Mouse (Mus musculus) stomach, postnatal 0 days (tissue): Measurements from ENCODE around the gene Hk3. TPM values are rescaled to one million over a fixed set of nuclear protein-coding genes. Genes with fewer than 3 reads are reported as not detected.

Experiments used
- ATAC-seq: fragments of 200-750 bp; cut with Nextera tagmentation; 2 replicates; pipeline ENCODE4 v1.8.0; 2017; ENCODE audit not compliant: low FRiP score, low TSS enrichment
- DNase-seq: peaks from one replicate; pipeline ENCODE4 v3.0.0-alpha.2; 2016; ENCODE audit warnings: low spot score
- H3K27ac ChIP-seq: fragments of 300-500 bp; sonication (generic); replicated peaks from 2 replicates; pipeline ENCODE4 v1.5.1; 2014; ENCODE audit warnings: mild to moderate bottlenecking, control low read depth
- H3K27me3 ChIP-seq: fragments of 300-500 bp; sonication (generic); 2 replicates; pipeline ENCODE4 v1.6.1; 2014; ENCODE audit warnings: low read length; ENCODE audit not compliant: control insufficient read depth, insufficient read depth
- H3K36me3 ChIP-seq: fragments of 300-500 bp; sonication (generic); 2 replicates; pipeline ENCODE4 v1.6.1; 2014; ENCODE audit warnings: low read length, mixed read lengths; ENCODE audit not compliant: control insufficient read depth, insufficient read depth
- H3K4me1 ChIP-seq: fragments of 300-500 bp; sonication (generic); replicated peaks from 2 replicates; pipeline ENCODE4 v1.6.1; 2014; ENCODE audit warnings: antibody characterized with exemption; ENCODE audit not compliant: control insufficient read depth, insufficient read depth
- H3K4me2 ChIP-seq: fragments of 300-500 bp; sonication (generic); replicated peaks from 2 replicates; pipeline ENCODE4 v1.6.1; 2014; ENCODE audit warnings: low read depth, mild to moderate bottlenecking, control low read depth, moderate library complexity
- H3K4me3 ChIP-seq: fragments of 300-500 bp; sonication (generic); 2 replicates; pipeline ENCODE4 v1.5.1; 2014; ENCODE audit warnings: low read depth, low read length, control low read depth
- H3K9ac ChIP-seq: fragments of 300-500 bp; sonication (generic); 2 replicates; pipeline ENCODE4 v1.6.1; 2014; ENCODE audit warnings: mild to moderate bottlenecking, low read length, control low read depth, mixed read lengths
- H3K9me3 ChIP-seq: fragments of 300-500 bp; sonication (generic); 2 replicates; pipeline ENCODE4 v1.6.1; 2016; ENCODE audit warnings: low read length; ENCODE audit not compliant: control insufficient read depth
- CTCF ChIP-seq: IDR thresholded peaks from 2 replicates; pipeline ENCODE4 v1.5.1; 2016; ENCODE audit warnings: antibody characterized with exemption, low read depth, mild to moderate bottlenecking, moderate library complexity
- EP300 ChIP-seq: optimal IDR thresholded peaks from 2 replicates; pipeline ENCODE3; 2016; ENCODE audit warnings: antibody characterized with exemption
- WGBS: fragments of 180-500 bp; shearing (Covaris S2); extraction: QIAGEN DNeasy Blood & Tissue Kit; methylation state at CpG from one replicate; pipeline ENCODE4 v1.1.7; 2014; 5-methylcytosine and 5-hydroxymethylcytosine counted together
- polyA plus RNA-seq: library from polyadenylated mRNA; unstranded; fragments of >200 nt; fragmentation: Nextera tagmentation; extraction: Ambion mirVana; gene quantifications from 2 replicates; pipeline ENCODE4 v1.2.1, GENCODE M21; 2015

The Hk3 gene
- polyA plus RNA-seq, 1 experiment from 2014 or later = 0.69 TPM

DNA sequence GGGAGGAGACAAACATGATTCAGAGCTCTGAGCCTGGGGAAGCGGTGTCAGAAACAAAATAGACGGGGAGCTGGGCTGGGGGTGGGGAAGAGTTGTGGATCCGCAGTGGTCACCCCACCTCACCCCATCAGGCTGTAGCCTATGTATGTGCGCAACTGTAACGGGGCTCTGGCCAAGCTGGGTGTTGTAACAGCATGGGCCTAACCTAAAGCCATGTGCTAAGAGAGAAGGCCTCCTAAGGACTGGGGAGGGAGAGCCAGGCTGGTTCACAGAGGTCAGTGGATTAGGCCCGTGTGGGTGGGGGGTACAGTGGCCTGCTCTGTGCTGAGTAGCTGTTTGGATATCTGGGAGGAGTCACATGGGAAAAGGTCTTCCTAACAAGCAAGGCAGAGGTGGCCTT lies 61.3 kb downstream of the Hk3 start:
- Histone ChIP-seq H3K4me1 (no peaks in the 10 kb centered on the region), H3K4me2 (no peak overlapping the region), H3K27me3 (no peaks in the 10 kb centered on the region), H3K27ac (no peak overlapping the region), H3K9me3 (no peaks in the 10 kb centered on the region), H3K36me3 (no peaks in the 10 kb centered on the region), H3K4me3 (no peak overlapping the region), H3K9ac (no peak overlapping the region)
- WGBS = 47% methylated on average over 6 of the region's 6 CpGs
- DNase-seq (no peak), ATAC-seq (no peak)
- TF ChIP-seq EP300 (no peak), CTCF (no peak)

GRCm38 (mm10) chr13:54959059-54959701 lies 62.0 kb downstream of the Hk3 start:
- 60% methylated on average over 15 of the region's 15 CpGs for WGBS
- Histone ChIP-seq H3K9ac (no peak overlapping the region), H3K27me3 (no peaks in the 10 kb centered on the region), H3K4me2 (no peak overlapping the region), H3K27ac (no peak overlapping the region), H3K36me3 (no peaks in the 10 kb centered on the region), H3K4me1 (no peaks in the 10 kb centered on the region), H3K9me3 (no peaks in the 10 kb centered on the region), H3K4me3 (no peak overlapping the region)
- DNase-seq (no peak), ATAC-seq (no peak)
- TF ChIP-seq CTCF = no peak

GRCm38 (mm10) chr13:54957281-54957680 lies 63.9 kb downstream of the Hk3 start:
- no peaks in the 10 kb centered on the region for H3K9me3 ChIP-seq
- no peak overlapping the region for H3K9ac ChIP-seq
- no peaks in the 10 kb centered on the region for H3K27me3 ChIP-seq
- no peaks in the 10 kb centered on the region for H3K4me1 ChIP-seq
- DNase-seq (no peak), ATAC-seq (no peak)
- H3K4me2 ChIP-seq = no peak overlapping the region
- no peak for TF ChIP-seq CTCF
- TF ChIP-seq EP300 = no peak
- H3K27ac ChIP-seq = no peak overlapping the region
- WGBS = 83% methylated on average over 7 of the region's 7 CpGs
- H3K4me3 ChIP-seq = no peak overlapping the region
- H3K36me3 ChIP-seq = no peaks in the 10 kb centered on the region

Other genes with a start within 250 kb of the Hk3 start
- not detected in 2 replicates for gene Eif4e1b, start 237.4 kb downstream of the Hk3 start, polyA plus RNA-seq
- gene Tspan17, start 232.0 kb downstream of the Hk3 start, polyA plus RNA-seq = 15.4 and 16.8 TPM in 2 replicates
- gene Unc5a, start 72.0 kb downstream of the Hk3 start, polyA plus RNA-seq = 0.89 and 1.4 TPM in 2 replicates
- 16.7 and 17.0 TPM in 2 replicates for gene Uimc1, start 78.9 kb upstream of the Hk3 start, polyA plus RNA-seq
- 5.0 and 6.4 TPM in 2 replicates for gene Zfp346, start 83.9 kb upstream of the Hk3 start, polyA plus RNA-seq
- not detected in 2 replicates for gene Gm17617, start 112.2 kb upstream of the Hk3 start, polyA plus RNA-seq
- 1.4 and 1.6 TPM in 2 replicates for gene Fgfr4, start 131.3 kb upstream of the Hk3 start, polyA plus RNA-seq
- gene Nsd1, start 188.4 kb upstream of the Hk3 start, polyA plus RNA-seq = 33.7 and 35.0 TPM in 2 replicates